Mouse (Mus musculus) cerebellum, adult 2 months (tissue): Measurements from ENCODE around the gene Tcea3.

Experiments used
- CTCF ChIP-seq: fragments of 200-500 bp; IDR thresholded peaks from 2 replicates; pipeline ENCODE4 v1.5.1; 2011; ENCODE audit warnings: low read depth, mild to moderate bottlenecking, control low read depth, low read length, moderate library complexity, borderline replicate concordance; ENCODE audit not compliant: insufficient read depth
- POLR2A ChIP-seq: fragments of 200-500 bp; IDR thresholded peaks from 2 replicates; pipeline ENCODE4 v1.6.1; 2011; ENCODE audit warnings: low read length, control low read depth, borderline replicate concordance; ENCODE audit not compliant: insufficient read depth

GRCm38 (mm10) chr4:136206033-136206893, 41.3 kb upstream of the Tcea3 start, which contains the start of gene Asap3:
- TF ChIP-seq POLR2A (no peak), CTCF (no peak)
